Mouse (Mus musculus): ENCODE measurements around the gene Atn1. TPM values are rescaled to one million over a fixed set of nuclear protein-coding genes. Genes with fewer than 3 reads are reported as not detected.
A peak's percentile ranks its signal among the peaks of the same experiment; 100 is the strongest.

Gene Atn1
- total RNA-seq, 2 experiments from 2014 or later = 159 to 164 TPM

DNA sequence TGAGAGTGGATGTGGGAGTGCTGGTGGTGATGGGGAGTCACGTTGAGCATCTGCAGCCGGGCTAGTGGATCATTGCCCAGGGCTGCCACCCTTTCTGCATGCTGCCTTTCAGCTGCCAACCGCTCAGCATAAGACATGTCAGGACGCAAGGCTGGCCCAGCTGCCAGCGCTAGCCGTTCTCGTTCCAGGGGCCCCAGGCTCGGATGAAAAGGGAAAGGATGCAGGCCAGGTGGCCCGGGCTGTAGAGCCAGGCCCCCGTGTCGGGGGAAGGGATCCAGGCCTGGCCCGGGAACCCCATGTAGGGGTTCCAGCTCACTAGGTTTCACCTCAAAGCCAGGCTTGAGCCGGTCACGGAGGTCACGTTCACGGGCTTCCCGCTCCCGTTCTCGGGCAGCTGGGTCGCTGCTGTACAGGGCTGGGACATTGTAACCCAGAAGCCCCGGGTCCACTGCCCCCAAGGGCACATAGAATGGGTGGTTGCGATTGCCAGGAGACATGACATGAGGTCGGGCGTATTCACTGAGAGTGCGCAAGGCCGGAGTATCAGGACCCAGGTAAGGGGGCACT, 11.5 kb downstream of the Atn1 start:
- no peak for TF ChIP-seq CTCF (conservative IDR thresholded peaks at IDR 0.05)
- peak overlapping the region; percentile 75 for H3K4me3 ChIP-seq
- peak overlapping the region; percentile 98 for H3K27ac ChIP-seq
- no peak for DNase-seq (ENCODE audit: low spot score in 2 of 2)

DNA sequence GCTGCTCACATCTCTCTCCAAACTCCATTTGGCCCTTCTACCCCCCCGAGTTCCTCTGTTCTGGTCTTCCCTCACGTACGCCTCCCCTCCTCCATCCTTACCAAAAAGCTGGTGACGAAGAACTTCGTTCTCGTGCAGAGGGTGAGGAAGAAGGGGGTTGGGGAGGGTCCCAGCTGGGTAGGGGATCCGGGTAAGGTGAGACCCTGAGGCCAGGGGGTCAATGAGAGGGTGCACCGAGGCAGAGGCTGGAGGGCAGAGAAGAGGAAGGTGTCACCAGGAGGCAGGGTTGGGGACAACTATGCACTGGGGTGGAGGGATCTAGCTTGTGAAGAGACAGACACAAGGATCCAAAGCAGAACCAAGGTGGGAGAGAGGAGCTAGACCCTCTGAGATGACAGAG, 12.7 kb downstream of the Atn1 start:
- DNase-seq (ENCODE audit: low spot score in 2 of 2) = no peak
- no peak overlapping the region for H3K4me3 ChIP-seq
- H3K27ac ChIP-seq = no peak overlapping the region; the same call in 1 of the 2 replicates
- no peak for TF ChIP-seq CTCF (conservative IDR thresholded peaks at IDR 0.05)

DNA sequence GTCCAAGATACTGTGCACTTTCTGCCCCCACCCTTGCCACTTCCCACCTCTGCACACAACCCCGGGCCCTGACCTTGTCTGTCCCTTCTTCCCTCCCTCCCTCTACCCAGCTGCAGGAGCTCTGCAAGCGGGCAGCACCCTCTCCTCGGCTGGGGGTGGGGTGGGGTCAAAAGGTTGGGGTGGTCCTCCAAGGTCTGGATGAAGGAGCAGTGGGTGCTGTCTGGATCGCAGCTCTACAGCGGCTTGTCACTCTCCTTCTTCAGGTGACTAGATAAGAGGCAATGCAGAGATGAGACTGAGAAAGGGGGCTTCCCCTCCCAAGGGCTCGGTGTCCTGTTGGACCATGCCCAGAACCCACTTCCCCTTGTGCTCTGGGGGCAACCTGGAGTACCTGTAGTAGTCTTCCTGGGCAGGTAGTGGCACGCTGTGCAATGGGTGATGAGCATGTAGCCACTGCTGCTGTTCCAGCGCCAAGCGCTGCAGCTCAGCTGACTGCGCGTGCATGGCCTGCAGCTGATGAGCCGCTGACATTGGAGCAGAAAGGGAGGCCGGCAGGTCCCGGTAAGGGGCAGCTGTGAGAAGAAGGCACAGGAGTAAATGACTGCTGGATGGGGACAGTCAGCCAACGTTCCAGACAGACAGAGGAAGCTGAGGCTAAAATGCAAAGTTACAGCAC, 13.3 kb downstream of the Atn1 start:
- DNase-seq (ENCODE audit: low spot score in 2 of 2) = no peak
- Histone ChIP-seq H3K27ac (no peak overlapping the region), H3K4me3 (no peak overlapping the region)
- no peak for TF ChIP-seq CTCF (conservative IDR thresholded peaks at IDR 0.05)

DNA sequence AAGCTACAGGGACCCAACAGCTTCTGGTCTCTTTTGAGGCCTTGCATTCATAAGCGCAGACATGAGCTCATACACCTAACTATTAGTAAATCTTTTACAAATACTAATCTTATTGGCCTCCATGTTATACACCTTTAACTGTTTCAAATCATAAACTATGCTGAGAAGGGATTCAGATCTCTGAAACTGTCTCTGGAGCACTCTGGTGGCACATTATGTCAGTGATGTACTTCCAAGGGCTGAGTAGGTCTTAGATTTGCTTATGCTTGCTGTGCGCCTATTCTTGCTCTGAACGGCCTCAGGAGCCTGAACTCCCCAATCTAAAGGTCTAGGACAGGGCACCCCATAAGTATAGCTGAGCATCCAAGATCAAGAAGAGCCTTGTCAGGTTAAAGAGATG, 14.5 kb downstream of the Atn1 start:
- no peak for DNase-seq (ENCODE audit: low spot score in 2 of 2)
- peak overlapping the region; percentile 100 for H3K27ac ChIP-seq
- no peak for TF ChIP-seq CTCF (conservative IDR thresholded peaks at IDR 0.05)
- H3K4me3 ChIP-seq = peak overlapping the region; percentile 65

DNA sequence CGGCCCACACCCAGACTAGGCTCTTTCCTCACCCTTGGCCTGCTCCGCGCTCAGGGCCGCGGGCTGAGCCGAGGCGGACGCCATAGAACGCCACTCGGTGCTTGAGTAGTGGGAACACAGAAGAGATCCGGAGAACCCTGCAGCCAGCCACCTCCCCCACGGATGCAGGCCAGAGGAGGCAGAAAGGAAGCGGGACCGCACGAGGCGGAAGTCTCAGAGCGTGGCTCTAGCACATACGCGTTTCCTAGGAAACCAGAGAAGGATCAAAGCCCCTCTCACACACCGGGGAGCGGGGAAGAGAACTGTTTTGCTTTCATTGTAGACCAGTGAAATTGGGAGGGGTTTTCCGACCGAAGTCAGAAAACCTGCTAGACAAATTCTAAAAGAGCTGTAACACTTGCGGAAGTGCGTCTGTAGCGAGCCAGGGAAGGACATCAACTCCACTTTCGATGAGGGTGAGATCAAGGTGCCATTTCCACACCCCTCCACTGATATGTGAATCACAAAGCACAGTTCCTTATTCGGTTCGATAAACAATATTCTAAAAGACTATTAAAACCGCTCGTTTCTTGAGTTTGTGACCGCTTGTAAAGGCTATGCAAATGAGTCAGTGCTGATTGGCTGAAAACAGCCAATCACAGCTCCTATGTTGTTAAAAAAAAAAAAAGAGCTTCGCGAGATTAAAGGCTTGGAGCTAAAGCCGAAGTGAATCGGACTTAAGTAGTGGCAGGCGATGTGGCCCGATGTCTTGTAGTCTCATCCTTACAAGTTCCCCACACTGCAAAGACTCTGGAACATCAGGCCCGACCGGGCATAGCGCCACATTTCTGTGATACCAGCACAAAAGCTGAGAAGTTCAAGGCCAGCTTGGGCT, 15.2 kb downstream of the Atn1 start, which contains the start of gene Grcc10:
Grcc10 (minus strand) TSS at position 487 of the 874 bp plus-strand sequence.
- Histone ChIP-seq H3K27ac (peak within 1 kb of the TSS; percentile 100), H3K4me3 (peak within 1 kb of the TSS; percentile 65)
- DNase-seq (ENCODE audit: low spot score in 2 of 2) = peak; percentile 88 to 92
- no peak for TF ChIP-seq CTCF (conservative IDR thresholded peaks at IDR 0.05)

DNA sequence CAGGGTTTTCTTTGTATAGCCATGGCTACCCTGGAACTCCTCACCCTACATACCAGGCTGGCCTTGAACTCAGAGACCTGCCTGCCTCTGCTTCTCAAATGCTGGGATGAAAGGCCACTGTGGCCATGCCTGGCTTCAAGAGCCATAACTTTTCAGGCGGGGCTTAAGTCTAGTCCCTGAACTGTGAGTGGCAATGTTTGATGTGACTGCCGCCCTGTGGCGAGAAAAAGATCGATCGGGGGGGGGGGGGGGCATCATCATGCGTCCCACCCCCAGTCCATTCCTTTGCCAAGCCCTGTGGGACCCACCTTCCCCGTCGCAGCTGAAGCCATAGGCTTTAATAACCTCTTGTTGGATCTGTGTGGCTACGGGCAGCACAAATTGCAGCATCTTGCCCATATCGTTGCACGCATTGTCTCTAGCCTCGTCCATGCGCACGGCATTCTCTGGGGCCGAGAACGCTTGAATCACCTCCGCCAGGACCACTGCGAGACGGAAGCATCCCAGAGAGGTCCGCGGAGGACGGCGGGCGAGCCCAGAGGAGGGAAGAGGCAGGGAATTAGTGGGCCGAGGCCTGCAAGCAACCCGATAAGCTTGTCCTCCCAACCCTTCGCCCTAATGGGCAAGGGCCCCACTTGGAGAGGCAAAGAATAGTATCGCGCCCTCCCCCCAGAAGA, 16.0 kb downstream of the Atn1 start:
- no peak for DNase-seq (ENCODE audit: low spot score in 2 of 2)
- peak overlapping the region; percentile 100 for H3K27ac ChIP-seq
- TF ChIP-seq CTCF (conservative IDR thresholded peaks at IDR 0.05) = peak; percentile 81
- H3K4me3 ChIP-seq = peak overlapping the region; percentile 65

DNA sequence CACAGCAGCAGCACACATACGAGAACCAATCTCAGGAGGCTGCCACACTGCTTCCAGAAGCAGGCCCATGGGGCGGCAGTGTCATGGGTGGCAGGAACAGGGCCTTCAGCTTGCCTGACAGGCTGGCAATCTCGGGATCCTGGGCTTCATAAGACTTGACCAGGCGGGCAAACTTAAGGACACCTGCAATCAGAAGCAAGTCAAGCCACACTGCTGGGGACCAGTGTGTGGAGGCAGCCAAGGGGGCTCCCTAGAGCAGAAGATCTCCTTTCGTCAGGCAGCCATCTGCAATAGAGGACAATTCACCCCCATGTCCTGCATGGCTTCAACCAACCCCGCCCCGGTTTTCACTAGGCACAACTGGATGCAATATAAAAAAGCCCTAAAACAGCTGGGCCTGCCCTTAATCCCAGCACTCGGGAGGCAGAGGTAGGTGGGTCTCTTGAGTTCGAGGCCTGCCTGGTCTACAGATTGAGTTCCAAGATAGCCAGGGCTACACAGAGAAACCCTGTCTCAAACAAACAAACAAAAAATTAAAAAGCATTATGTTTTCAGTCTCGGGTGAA, 17.0 kb downstream of the Atn1 start:
- DNase-seq (ENCODE audit: low spot score in 2 of 2) = no peak
- H3K27ac ChIP-seq = peak overlapping the region; percentile 100; the same call in 1 of the 2 replicates

DNA sequence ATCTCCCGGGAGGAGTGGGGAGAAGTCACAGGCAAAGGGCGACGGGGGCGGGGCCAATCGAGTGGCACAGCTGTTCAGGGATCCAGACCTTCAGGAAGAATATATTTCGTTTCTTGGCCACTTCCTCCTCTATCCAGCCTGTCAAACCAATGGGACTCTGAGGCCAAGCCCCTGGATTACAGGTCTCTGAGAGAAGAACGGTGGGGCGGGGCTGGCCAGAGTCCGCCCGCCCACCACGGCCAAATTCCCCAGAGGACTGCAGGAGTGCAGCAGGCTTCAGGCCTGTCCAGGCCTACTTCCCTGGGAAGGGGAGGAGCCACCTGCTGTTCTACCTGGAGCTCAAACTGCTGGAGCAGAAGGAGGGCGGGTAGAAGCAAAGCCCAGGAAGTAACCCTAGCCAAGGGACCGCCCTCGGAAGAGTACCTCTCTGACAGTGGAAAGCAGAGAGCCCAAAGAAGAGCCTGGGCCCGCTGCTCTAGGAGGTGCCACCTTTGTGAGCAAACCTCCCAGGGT, 17.8 kb downstream of the Atn1 start, which contains the start of gene Ptpn6:
Ptpn6 (minus strand) TSS at position 204 of the 513 bp plus-strand sequence.
- Histone ChIP-seq H3K27ac (peak within 1 kb of the TSS; percentile 100; the same call in 1 of the 2 replicates), H3K4me3 (no peak within 1 kb of the TSS)
- DNase-seq (ENCODE audit: low spot score in 2 of 2) = no peak
- TF ChIP-seq CTCF (conservative IDR thresholded peaks at IDR 0.05) = no peak

More for the DNA sequence above, 17.0 kb downstream of the Atn1 start:
- no peak overlapping the region for H3K4me3 ChIP-seq
- no peak for TF ChIP-seq CTCF (conservative IDR thresholded peaks at IDR 0.05)

DNA sequence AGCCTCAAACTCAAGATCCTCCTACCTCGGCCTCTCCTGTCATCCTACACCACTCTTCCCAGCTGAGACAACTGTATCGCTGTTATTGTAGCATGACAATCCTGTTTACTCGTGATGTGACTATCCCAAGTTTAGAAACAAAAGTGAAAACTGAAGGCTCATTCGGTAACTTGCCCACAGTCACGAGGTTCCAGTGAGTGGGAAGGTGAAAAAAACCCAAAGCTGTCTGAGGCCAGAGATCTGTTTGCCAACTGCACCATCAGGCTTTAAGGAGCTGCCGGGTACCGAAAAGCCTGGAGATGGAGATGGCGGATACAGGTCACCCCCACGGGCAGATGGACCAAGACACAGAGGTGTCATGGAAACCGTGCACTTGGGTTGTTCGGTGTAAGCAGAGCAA, 19.3 kb downstream of the Atn1 start:
- Histone ChIP-seq H3K4me3 (no peak overlapping the region), H3K27ac (no peak overlapping the region)
- TF ChIP-seq CTCF (conservative IDR thresholded peaks at IDR 0.05) = no peak
- DNase-seq (ENCODE audit: low spot score in 2 of 2) = no peak

DNA sequence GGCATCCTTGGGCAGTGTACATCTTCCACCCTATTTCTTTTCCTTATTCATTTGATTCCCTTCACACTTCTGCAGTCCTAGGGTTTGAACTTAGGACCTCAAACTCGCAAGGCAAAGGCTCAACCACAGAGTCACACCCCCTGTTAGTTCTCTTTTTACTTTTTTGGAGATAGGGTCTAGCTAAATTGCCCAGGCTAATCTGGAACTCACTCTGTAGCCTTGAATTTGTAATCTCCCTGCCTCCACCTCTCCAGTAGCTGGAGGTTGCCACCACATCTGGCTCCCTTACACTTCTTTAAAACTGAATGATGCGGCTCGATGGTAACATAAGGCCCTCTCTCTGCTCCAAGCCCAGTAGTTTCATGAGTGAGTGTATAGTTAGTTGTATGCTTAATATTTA, 21.9 kb downstream of the Atn1 start:
- no peak for TF ChIP-seq CTCF (conservative IDR thresholded peaks at IDR 0.05)
- no peak overlapping the region for H3K4me3 ChIP-seq
- H3K27ac ChIP-seq = no peak overlapping the region
- no peak for DNase-seq (ENCODE audit: low spot score in 2 of 2)

DNA sequence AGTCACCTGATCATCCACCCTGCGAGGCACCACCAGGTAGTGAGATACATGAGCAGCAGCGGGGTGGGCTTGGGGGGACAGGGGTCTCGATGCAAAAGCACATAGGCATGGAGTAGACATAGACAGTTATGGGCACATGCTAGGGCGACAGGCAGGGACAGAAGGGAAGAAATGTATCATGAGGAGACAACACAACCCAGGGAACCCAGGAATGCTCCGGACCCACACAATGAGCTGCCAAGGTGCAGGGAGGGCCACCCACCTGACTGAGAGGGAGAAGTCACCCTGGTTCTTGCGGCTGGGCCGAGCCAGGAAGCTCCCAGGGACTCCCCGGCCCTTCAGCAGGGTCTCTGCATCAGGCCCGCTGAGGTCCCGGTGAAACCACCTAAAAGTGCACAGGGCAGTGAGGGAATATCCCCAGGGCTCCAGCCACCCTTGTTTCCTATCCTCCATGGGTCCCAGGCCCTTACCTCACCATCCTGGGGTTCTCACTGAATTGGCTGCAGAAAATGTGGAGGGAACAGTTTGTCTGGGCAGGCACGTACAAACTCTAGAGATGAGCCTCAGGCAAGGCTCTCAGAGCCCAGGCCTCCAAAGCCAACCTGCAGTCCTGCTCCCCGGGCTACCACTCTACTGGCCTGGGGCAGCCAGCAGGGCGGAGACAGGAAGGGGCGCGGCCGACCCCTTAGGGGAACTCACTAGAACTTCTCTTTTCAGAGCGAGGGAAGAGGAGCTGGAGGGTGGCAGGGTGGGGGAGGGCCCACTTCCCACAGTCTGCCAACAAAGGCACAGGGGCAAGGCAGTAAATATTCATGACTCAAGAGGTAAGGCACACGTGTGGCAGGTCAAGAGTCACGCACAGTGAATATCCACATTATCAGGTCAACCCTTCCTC, 23.6 kb downstream of the Atn1 start:
- DNase-seq (ENCODE audit: low spot score in 2 of 2) = no peak
- Histone ChIP-seq H3K4me3 (peak overlapping the region; percentile 8; the same call in 1 of the 2 replicates), H3K27ac (peak overlapping the region; percentile 32; the same call in 1 of the 2 replicates)
- TF ChIP-seq CTCF (conservative IDR thresholded peaks at IDR 0.05) = no peak
